Mouse (Mus musculus) ovary, postnatal 10 days (tissue): Measurements from ENCODE around the gene Edrf1.
"Not testable (repeated sequence)": the region's sequence is repeated elsewhere in the genome, so short reads cannot be mapped to it uniquely, and the experiment has no call there.

Source experiments
- DNase-seq: peaks from one replicate; pipeline ENCODE4 v3.0.0; 2022; ENCODE audit warnings: low spot score

The Edrf1 gene

DNA sequence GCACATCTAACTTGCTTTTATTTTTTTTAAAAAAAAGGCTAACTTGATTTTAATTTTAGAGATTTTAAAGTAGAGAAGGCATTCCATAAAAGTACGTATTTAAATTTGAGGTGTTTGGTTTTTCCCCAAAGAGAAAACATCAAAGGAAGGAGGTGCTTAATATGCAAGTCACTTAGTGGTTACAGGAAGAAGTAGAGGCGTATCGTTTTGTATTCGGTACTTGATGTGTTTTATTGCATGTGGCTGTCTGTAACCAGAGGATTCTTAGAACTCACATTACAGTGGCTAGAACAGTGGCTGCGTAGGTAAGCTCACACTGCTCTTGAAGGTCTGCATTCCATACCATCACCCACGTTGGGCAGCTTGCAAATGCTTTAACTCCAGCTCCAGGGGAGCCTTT lies 8.4 kb downstream of the Edrf1 start:
- DNase-seq, result no peak

DNA sequence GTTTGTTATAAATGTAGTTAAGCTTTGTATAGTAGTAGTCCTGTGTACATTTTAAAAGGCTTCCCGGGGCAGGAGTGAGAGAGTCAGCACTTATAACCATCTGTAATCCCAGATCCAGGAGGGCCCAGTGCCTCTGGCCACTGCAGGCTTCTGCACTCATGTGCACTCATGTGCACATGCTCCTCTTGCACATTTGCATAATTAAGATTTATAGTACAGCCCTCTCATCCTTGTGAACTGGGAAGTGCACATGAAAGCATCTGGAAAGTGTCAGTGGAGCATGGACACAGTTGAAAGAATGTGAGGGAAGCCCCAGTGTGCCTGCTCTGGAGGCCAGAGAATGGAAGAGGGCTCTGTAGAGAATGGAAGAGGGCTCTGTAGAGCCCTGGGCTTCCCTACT lies 25.1 kb downstream of the Edrf1 start:
- DNase-seq, result no peak

DNA sequence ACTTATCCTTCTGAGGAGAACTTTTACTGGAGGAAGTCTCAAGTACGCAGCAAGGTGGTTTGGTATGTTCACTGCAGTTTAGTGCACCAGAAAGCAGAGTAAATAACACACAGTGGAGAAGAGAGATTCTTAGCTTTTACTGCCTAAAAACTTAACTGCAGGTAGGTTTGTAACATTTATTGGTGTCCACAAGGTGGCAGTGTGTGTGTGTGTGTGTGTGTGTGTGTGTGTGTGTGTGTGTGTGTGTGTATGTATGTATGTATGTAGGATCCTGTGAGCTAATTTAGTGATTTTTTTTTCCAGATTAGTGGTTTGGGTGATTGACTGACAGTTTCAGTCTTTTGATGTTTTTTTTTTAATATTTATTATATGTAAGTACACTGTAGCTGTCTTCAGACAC lies 31.7 kb downstream of the Edrf1 start:
- DNase-seq, result no peak

DNA sequence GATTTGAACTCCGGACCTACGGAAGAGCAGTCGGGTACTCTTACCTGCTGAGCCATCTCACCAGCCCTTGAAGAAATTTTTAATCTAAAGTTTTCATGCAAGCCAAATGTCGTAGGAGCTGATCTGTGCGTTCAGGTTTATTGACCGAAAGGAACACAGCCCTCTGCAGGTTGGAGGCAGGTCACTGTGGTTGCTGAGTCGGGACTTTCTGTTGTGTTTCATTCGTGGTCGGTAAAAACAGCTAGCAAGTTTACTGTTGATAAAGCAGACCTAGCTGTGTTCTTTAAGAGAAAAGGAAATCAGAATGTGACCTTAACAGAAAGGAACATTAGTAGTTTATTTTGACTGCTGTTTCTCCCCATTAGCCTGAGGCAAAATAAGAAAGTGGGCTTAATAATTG lies 32.6 kb downstream of the Edrf1 start:
- no peak for DNase-seq

DNA sequence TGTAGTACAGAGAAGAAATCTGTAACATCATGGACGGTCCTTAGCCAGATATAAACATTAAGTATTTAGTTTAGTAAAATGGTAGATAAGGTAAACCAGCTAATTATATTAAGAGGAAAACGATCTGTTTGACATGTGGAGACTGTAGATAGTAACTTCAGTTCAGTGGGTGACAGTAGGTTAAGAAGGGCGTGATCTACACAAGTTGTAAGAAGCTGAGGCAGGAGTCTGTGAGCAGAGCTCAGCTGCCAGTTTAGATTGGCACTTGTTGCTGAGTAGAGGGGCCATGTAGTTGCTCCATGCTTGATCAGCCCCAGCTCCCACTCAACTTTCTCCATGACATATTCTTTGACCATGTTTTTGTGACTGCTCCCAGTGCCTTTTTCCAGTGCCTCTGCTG lies 33.5 kb downstream of the Edrf1 start:
- no peak for DNase-seq

DNA sequence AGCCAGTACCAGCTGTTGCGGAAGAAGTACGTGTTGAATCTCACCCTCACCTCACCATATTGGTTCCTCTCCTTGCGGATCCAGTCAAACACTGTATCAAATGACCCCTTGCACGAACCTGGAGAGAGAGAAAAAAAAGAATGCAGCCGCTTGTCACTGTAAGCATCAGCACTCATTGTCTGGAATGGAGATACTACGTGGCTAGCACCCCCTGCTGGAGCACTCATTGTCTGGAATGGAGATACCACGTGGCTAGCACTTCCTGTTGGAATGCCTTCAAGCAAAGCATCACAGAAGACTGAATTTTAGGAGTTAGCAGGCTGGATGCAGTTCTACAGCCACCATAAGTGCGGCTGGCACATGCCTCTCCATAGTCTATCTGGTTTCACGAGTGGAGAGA lies 38.7 kb downstream of the Edrf1 start:
- DNase-seq, result no peak

DNA sequence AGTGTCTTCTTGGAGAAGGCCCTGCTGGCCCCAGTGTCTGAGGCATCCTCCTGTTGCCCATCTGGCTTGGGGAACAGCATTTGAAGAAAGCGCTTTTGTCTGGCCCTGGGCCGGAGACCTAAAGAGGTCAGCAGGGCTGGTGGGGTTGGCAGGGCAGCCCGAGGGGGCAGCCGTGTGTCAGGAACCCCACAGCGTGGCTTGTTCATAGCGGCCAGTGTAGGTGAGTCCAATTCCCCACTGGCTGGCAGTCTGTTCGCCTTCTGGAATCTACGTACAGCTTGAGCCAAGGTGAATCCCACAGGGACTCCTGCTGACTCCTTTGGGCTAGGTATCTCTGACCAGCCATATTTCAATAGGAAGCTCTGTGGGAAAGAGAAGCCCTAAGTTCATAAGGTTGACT lies 41.4 kb downstream of the Edrf1 start:
- no peak for DNase-seq

DNA sequence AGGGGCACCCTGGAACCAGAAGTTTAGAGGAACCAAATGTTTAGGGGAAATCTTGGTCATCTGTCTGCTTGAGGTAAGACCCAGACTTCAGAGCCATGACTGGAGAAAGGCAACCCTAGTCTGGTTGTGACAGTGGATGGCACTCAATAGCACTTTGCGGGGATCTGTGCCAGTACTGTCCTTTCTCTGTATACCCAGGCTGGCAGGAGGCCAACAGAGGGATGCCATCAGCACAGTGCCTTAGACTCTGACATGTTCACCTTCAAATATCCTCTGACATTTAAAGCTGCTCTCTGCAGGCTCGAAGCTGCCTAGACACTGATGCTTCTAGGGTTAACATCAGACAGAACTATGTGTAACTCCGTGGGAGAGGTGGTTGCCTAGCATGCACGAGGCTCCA lies 42.1 kb downstream of the Edrf1 start:
- DNase-seq, result no peak

DNA sequence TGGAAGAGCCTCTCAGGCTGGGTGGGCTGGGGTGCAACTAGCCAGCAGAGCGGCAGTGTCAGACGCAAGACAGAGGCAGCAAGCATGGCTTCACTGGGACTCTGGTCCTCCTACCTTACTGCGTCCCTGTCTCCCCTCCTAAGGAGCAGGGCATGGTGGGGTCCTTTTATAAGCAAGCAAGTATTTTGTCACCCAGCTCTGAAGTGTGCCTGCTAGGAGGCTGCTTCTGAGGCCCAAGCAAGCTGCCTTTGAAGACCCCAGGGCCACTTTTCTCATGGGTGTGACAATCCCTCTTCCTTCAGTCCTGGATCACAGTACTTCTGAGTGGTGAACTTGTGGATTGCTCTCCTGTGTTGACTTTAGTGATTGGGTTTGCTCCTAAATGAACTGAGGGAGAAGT lies 42.6 kb downstream of the Edrf1 start, which contains the start of gene Mmp21:
Gene Mmp21 (minus strand): TSS at position 101 of the 400 bp plus-strand sequence.
- no peak for DNase-seq

DNA sequence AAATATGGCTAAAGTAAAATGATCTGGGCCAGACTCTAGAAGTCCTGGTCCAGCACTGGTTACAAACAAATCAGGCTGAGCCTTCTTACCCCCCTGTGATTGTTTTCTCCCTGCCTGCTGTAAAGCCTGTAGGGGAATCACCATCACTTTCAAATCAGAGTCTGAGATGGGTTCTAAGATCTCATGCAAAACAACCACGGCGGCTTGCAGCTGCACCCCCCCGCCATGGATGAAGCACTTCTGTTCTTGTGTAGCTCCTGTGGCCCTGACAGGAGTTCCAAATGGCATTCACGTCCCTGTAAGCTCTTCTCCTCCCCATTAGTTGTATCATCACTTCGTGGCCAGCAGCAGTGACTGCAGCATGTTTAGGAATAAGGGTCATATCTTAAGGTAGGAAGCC lies 46.3 kb downstream of the Edrf1 start:
- no peak for DNase-seq

DNA sequence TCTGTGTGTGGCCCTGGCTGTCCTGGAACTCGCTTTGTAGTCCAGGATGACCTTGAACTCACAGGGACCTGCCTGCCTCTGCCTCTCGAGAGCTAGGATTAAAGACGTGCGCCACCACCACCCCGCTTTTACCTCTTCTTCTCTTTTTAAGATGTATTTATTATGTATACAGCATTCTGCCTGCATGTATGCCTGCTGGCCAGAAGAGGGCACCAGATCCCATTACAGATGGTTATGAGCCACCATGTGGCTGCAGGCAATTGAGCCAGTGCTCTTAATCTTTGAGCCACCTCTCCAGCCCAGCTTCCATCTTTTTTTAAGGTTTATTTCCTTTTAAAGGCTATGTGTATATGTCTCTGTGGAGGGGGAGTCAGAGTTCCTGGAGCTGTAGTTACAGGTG lies 46.8 kb downstream of the Edrf1 start:
- no peak for DNase-seq

DNA sequence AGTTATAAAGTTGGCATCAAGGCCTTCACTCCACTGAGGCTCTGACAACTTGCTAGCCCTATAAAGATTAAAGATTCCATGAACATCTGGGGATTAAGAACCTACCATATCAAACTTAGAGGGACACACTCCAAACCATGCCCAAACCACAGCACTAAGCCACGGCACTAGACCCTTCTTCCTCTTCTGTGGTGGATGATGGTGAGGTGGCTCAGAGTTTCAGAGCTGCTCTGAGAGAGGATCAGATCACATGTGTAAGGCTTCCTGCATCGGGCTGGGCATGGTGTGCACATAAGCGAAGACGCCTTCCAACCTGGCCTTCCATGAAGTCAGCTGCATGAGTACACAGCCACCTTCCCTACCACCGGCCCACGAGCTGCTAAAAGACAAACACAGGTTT lies 47.4 kb downstream of the Edrf1 start:
- no peak for DNase-seq

DNA sequence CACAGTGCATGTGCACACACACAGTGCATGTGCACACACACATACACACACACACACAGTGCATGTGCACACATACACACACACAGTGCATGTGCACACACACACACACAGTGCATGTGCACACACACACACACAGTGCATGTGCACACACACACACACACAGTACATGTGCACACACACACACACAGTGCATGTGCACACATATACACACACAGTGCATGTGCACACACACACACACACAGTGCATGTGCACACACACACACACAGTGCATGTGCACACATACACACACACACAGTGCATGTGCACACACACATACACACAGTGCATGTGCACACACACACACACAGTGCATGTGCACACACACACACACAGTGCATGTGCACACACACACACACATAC lies 48.3 kb downstream of the Edrf1 start:
- not testable (repeated sequence) for DNase-seq

DNA sequence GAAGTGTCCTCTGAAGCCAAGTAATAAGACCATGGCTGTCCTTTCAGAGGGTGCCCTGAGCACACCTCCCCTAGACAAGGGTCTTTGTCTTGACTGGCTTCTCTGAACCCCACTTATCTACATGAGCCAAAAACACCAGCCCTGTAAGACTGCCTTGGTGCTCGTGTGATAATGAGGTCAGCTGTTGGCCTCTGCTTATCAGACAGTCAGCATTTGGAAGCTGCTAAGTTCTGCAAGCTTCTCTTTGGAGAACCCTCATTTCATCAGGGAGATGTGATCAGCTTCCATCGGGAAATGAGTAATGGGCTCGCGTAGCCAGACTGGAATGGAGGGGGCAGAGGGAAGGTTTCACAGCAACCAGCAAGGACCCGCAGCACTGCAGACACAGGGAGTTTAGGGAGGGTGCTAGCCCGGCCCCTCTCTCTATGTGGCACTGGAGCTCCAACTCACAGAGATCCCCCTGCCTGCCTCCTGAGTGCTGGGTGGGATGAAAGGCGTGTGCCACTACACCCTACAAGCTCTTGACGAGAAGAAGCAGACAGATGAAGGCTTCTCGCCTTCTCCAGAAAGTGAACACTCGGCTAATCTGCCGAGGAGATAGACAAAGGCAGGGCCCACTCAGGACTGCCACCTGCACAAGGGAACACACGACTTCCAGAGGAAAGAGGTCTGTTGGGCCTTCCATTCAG lies 60.8 kb downstream of the Edrf1 start:
- DNase-seq, result no peak

DNA sequence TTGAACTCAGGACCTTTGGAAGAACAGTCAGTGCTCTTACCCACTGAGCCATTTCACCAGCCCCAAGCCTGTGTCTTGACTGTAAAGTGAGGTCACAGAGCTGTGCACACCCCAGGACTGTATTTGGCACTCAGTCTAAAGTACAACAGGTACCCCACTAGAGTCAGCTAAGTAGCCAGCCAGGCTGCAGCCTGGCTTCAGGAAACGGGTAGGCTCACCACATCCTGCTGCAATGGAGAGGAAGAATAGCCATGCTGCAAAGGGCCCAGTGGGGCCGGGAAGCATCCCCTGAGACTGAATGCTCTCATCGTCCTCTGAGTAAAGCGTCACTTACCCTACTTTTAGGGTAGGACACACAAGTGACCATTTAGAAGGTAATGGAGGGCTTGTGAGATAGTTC lies 62.5 kb downstream of the Edrf1 start:
- DNase-seq, result no peak

DNA sequence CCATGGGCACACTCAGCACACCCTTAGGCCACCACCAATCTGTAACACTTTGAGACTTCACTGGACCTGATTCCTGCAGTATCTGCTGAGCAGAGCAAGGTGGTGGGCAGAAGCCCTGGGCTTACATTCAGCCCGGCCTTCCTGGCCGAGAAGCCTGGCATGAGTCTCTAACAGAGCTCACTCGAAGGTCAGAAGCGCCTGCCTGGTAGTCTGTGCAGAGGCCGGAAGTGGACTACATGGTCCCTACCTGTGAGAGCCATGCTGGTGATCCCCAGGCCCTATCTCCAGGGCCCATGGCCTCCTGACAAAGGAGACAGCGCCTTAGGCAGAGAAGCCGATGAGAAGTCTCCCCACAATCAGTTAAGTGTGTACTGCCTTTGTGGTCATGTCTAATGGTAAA lies 64.0 kb downstream of the Edrf1 start:
- no peak for DNase-seq

DNA sequence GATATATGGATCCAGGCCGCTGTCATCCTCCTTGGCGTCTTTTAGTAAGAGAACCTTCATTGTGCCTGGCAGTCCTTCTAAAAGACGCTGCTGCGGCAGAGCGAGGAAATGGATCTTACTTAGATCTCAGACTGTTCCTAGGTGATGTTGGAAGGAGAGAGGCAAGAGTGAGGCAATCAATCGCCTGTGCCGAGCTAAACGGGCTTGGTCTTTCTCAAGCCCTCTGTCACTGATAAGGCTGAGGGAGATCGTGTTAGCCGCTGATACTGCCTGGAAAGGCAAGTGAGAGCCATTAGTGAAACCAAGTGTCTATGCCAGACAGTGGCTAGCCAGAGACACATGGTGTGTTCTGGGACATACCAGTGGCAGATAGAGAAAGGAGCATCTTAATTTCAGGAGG lies 65.0 kb downstream of the Edrf1 start:
- DNase-seq, result no peak

DNA sequence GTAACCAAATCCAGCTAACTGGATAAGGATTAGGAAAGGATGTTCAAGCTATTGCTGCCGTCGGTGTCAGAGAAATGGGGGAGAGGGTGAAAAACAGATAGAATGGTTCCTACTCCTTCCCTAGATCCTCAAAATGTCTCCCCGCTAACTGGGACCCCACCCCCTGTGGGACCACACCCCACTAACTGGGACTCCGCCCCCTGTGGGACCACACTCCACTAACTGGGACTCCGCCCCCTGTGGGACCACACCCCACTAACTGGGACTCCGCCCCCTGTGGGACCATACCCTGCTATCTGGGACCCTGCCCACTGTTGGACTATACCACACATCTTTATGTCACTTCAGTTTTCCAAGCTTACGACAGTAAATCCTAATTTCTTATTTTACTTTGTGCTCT lies 66.6 kb downstream of the Edrf1 start:
- DNase-seq, result no peak

DNA sequence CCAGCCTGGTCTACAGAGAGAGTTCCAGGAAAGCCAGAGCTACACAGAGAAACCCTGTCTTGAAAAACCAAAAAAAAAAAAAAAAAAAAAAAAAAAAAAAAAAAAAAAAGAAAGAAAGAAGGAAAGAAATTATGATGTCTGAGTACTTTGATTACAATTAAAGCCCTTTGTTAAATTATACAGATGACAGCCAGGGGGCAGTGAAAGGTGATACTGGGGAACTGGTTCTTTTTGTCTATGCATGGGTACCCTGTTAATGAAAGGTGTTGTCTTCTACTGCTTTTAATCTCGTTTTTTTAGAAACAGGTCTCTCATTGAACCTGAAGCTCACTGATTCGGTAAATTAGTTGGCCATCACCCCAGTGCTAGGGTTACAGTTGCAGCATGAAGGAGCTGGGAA lies 70.0 kb downstream of the Edrf1 start:
- no peak for DNase-seq

DNA sequence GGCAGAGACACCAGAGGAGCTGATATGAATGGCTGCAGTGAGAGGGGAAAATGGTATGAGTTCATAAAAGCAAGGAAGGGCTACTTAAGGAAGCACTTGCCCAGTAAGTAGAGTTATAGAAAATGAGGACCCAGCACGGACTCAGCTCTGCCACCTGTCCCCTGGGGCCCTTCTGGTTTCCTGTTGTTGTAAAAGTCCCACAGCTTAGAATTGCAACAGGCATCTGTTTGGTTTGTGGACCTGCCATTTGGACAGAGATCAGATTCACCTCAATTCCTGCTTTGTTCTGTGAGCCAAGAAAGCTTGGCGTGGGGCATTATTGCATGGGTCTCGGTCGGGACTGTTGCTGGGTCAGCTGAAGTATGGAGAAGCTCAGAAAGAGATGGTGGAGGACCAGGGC lies 78.0 kb downstream of the Edrf1 start:
- DNase-seq, result no peak

DNA sequence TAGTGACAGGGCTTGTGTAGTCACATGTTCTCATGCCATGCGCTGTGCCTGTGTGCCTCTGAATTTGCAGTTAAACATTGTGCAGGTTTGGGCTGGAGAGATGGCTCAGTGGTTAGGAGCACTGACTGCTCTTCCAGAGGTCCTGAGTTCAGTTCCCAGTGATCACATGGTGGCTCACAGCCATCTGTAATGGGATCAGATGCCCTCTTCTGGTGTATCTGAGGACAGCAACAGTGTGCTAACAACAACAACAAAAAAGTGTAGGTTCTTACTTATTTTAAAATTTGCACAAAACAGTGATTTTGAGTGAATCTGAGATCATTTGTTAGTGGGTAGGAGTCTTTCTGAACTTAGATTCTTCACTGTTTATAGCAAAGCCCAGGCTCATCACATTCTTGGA lies 81.2 kb downstream of the Edrf1 start:
- no peak for DNase-seq

DNA sequence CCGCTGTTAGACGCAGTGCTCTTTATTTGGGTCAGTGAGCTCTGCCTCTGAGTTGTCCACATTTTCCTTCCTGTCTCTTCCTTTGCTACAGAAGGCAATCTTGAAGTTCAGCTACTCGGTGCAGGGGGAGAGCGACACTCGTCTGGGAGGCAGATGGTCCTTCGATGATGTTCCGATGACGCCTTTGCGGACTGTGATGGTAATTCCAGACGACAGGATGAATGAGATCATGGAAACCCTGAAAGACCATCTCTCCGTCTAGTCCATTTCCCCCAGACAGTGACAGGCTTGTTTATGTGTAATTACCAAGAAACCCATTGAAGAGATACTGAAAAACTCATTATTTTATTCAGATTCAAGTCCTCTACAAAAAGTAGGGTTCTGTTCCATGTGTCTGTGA lies 83.3 kb downstream of the Edrf1 start:
- no peak for DNase-seq
